Mouse (Mus musculus) spleen, postnatal 4 days (tissue): Measurements from ENCODE around the gene Gli1.

Experiments
- DNase-seq, 2 experiments: peaks; one replicate each; pipeline ENCODE4 v3.0.0; 2022; ENCODE audit warnings: low spot score in 2 of 2

Gli1 gene

GRCm38 (mm10) chr10:127341891-127342639 is at the start of gene Gli1:
Gene Gli1, minus strand, starts transcription at chr10:127341974.
- peak; percentile 80 to 94 for DNase-seq

DNA sequence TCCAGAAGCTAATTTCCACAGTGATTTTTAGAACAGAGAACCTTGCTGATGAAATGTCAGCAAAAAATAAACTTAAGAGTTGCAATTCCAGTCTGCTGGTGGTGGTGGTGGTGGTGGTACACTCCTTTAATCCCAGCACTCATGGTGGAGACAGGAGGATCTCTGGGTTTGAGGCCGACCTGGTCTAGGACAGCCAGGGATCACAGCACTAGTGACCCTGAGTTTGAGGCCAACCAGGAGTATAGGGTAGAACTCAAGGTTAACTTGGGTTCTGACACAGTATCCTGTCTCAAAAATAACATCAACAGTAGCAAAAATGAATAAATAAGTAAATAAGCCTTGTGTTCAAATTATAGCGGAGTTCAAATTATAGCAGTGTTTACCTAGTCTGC is 40.0 kb upstream of the Gli1 start:
- no peak for DNase-seq

DNA sequence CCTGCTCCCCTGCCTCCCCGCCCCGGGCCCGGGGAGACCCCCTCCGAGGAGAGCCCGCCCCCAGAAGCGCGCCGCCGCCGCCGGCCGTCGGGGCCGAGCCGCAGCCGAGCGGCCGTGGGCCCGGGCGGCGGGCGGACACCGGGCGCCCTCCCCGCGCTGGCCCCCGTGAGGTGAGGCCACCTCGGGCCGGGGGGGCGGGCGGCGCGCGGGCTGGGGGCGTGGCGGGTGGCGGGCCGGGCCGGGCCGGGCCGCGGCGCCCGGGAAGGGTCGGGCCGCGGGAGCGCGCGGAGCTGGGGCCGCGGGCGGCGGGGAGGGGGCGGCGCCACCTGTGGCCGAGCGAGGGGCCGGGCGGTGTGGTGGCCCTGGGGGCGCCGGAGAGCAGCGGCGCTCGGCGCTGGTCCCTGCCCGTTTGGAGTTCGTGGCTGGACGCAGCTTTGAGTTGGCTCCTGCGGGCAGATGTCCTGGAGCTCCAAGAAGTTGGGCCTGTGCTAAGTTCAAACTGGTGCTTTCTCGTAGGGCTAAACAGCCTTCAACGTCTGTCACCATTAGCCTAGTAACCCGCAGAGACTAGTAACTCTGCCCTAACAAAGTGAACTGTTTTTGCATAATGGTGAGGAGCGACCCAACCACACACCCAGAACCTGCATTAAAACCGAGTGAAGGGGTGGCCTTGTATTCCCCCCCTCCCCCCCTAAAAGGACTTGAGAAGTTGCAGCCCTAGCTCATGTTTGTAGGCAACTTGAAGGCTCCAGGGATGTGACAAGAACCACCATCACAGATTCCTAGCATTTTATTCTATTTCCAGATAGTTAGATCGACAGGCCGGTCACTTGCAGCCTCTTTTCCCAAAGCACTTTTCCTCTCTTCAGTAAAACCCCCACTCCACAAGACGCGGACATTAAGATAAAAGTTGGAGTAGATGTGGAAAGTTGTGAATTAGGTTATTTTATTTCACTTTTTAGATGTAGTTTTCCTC is 39.3 kb upstream of the Gli1 start:
- peak; percentile 59 to 85 for DNase-seq

DNA sequence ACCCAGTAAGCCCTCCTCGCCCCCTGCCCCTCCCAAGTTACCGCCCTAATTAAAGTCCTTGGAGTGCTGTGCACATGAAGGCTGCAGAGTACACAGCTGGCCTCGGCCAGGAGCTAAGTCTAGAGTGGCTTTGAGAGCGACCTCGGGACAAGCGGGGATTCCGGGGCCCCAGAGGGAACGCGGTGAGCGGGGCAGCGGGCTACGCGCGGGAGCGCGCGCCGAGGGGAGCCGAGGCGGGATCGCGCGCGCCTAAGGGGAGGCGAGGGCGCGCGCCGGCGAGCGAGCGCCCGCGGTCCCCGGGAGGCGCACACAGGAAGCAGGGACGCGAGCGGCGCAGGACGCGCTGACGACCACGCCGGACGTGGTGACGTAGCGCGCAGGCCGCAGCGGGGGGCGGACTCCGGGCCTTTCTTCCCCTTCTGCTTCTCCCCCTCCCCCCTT is 38.5 kb upstream of the Gli1 start, which contains the start of gene R3hdm2:
Gene R3hdm2 (plus strand): TSS at position 77 of the 441 bp plus-strand sequence.
- DNase-seq: peak; percentile 88 to 94

- no peak for DNase-seq
Observed at GRCm38 (mm10) chr10:127379654-127380053, 37.9 kb upstream of the Gli1 start.

DNA sequence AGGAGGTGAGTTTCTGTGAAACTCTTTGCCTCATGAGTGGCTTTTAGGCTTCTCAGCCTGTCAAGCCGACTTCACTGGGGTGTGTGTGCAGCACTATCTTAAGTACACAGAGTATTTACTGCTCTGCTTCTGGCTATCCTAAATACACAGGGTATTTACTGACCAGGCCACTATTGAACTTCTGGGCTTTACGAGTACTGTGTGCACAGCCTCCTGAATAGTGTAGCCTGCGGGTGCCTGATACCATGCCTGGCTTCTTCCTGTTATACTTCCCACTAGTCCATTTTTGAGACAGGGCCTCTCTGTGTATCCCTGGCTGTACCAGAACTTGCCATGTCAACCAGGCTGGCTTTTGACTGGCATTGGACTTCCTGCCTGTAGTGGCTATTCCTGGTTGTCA is 35.9 kb upstream of the Gli1 start:
- no peak for DNase-seq

DNA sequence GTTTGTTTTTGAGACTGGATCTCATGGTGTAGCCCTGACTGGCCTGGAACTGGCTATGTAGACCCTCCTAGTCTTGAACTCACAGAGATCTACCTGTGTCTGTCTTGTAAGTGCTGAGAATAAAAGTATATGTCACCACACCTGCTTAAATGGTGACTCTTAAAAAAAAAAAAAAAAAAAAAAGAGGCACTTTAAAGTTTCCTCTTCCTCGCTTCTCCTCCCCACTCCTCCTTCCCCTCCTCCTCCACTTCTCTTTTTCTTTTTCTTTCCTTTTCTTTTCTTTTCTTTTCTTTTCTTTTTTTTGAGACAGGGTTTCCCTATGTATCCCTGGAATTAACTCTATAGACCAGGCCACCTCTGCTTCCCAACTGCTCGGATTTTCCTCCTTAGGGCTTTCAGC is 29.2 kb upstream of the Gli1 start:
- DNase-seq: no peak

DNA sequence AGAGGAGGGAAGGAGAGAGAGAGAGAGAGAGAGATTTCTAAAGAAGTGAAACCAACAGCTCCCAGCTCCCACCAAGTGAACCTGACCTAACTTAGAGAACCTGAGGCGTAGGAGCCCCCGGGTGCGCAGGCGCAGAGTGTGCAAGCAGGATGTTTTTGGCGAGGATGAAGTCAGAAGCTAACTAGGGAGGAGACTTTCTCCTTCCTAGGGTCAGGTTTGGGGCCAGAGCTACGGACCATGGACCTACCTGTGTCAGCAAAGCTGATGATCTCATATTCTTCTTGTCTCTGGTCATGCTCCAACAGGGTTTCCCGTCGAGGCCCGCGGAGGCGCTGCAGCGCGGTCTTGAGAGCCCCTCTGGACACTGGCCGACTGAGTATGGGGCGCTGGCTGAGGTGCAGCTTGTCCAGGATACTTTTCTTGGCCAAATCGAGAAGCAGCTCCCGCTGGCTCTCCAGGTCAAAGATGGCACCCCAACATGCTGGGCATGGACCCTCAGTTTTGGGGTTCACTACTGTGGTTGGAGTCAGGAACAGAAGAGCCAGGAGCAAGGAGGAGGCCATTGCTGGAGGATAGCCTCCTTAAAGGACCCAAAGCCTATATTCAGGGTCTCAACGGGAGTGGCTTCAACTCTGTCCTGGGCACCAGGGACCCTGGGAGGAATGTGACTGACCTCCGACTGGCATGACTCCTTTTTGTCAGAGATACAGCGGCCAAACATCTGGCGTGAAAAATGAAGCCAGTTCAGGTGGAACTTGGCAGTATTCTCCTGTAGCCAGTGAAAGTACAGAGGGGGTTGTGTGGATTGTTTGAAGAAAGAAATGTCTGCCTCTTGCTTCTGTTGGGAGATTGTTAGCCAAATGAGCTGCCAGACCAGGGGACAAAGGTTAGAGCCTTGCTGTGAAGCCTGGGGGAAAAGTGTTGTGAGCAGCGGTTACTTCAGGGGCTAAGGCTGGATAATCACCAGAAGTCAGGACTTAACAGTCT is 28.4 kb upstream of the Gli1 start, which contains the start of gene Inhbc:
Gene Inhbc (minus strand): TSS at position 598 of the 987 bp plus-strand sequence.
- no peak for DNase-seq

DNA sequence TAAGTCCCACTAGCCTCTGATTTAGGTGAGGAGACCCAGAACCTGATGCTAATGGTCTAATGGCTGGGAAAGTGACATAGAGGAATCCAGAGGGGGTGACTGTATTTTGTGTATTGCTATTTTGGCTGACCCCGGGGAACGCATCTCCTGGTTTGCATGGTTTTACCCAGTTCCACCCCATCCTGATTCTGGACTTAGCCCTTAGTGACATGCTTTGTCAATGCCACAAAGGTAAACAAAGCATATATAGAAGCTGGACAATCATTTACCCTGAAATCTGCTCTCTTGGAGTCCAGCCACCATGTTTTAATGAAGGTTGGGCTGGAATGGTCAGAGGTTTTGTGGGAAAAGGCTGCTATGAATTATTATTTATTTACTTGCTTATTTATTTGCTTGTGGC is 26.5 kb upstream of the Gli1 start:
- no peak for DNase-seq

DNA sequence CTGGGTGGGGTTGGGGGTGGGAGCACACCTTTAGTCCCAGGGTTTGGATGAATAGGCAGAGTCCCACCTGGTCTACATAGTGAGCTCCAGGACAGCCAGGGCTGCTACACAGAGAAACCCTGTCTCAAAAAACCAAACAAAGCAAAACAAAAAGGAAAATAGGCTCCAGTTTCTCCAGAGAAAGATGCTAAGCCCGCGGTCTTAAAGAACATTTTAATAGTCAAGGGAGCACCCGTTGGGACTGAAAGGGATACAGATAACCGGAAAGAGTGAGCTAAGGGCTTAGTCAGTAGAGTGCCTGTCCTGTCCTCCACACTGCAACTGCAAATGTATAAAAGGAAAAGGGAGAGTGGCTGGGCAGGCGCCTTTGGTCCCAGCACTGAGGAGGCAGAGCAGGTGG is 25.3 kb upstream of the Gli1 start:
- no peak for DNase-seq

DNA sequence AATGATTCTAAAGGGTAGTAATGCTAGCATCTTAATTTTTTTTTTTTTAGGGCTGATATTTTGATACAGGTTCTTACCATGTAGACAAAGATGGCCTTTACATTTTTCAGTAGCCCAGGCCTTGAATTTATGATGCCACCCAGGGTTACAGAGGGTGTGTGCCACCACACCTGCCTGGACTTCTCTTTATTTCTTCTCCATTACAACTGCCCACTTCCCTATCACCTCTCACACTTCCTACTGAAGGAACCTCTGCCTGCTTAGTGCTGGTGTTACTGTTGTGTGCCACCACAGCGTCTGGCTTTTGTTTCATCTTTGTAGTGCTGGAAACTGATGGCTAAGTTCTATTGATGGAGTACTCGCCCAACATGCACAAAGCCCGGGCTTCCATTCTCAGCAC is 18.9 kb upstream of the Gli1 start:
- no peak for DNase-seq

GRCm38 (mm10) chr10:127355336-127355735 is 13.6 kb upstream of the Gli1 start:
- DNase-seq: no peak

DNA sequence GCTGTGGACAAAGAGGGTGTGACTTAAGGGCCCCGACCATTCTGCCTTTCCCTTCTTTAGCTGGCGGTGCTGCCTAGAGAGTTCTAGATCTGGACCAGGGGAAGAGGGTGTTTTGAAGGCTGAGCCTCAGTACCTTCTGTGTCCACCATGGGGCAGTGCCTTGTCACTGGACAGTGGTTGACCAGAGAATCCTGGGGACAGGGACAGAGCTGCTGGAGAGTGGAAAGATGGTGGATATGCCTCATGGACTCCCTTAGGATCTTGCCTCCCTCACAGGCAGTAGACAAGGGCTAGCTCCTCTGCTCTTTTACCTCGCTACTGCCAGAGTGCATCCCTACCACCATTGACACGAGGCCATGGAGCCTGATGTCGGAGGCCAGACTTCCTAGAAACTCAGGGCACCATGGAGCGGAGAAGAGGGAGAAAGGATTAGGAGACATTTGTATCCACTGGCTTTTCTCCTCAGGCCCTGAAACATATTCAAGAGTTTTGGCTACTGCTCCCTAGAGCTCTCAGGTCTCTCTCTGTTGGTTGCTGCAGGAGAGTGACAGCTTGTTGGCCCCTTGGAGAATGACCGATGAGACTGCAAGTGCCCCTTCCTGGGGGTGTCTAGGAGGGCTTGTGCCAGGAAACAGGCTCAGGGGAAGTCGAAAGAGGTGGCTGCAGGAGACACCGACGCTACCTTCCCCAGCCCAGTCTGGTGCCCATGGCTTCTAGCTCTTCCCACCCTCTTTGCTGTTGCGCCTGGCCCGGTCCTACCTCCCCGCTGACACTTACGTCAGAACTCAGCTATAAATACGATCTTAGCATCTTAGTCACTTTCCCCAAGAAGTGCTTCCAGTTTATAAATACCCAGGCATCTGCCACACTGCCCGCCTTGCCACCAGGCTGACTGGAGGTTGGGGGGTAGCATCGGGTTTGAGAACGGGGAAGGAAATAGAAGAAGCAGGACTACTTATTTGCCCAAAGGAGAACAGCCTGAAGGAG is 12.4 kb upstream of the Gli1 start, which contains the start of gene Inhbe:
Gene Inhbe (minus strand): TSS at position 503 of the 987 bp plus-strand sequence.
- DNase-seq: no peak

GRCm38 (mm10) chr10:127352766-127353165 is 11.0 kb upstream of the Gli1 start:
- DNase-seq: no peak

DNA sequence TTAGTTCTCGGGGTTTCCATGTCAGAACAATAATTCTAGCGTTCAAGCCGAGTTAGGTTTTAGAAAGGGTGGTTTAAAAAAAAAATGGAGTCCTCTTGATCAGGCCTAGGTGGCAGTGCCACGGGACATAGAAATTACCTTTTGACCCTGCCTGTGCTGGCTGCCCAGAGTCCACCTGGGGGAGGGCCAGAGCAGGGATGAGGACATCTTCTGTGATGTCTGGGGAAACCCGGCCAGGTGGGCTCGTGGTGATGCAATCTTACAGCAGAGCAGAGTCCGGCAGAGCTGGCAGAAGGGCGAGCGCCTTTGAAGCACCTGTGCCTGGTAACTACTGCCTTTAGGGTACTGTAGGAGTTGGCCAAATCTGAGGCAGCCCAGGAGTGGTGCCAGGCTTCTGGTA is 10.4 kb upstream of the Gli1 start:
- DNase-seq: no peak

GRCm38 (mm10) chr10:127351719-127352118 is 9.9 kb upstream of the Gli1 start:
- DNase-seq: no peak

DNA sequence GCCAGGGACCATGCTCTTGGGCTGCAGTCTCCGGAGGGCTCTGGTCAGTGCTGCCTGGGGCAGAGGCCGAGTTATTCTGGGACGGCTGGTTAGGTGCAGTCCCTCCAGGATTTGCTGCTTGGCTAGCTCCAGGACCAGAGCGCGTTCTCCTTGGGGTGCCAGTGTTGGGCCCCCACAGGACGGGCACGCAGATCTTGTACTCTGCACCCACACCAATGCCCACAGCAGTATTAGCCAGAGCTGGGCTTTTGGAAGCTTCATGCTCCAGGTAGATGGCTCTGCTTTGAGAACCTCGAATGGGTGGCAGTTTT is 9.5 kb upstream of the Gli1 start:
- no peak for DNase-seq

GRCm38 (mm10) chr10:127350594-127351284 is 9.0 kb upstream of the Gli1 start:
- peak; percentile 60 to 83 for DNase-seq

DNA sequence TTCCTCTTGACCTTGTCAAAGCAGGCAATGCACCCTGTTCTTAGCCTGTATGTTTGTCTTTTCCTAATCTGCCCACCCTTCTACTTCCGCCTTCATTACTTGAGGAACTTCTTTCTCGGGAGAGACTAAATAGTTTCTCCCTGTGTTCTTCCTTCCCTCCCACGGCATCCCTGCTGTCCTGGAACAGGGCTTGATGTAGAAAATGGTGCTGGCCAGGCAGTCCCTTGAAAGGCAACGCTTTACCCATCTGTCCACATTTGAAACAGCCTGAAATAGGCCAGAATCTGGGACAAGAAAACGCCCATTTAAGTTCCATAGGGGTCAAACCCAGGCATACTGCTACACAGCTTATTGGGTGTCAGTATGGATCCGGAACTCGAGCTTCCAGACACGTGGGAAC is 8.0 kb upstream of the Gli1 start:
- DNase-seq: no peak

GRCm38 (mm10) chr10:127348957-127349356 is 7.2 kb upstream of the Gli1 start:
- DNase-seq: no peak
